Mouse (Mus musculus): Measurements from ENCODE around the gene Cwf19l2.
"Not testable (repeated sequence)": the region's sequence is repeated elsewhere in the genome, so short reads cannot be mapped to it uniquely, and the experiment has no call there.

The Cwf19l2 gene

GRCm38 (mm10) chr9:3403251-3404208, at the start of gene Cwf19l2:
Cwf19l2 (plus strand) TSS chr9:3403592.
- peak; percentile 67 to 74 for DNase-seq (ENCODE audit: low spot score in 2 of 2)

GRCm38 (mm10) chr9:3376323-3376722, 27.1 kb upstream of the Cwf19l2 start:
- DNase-seq (ENCODE audit: low spot score in 2 of 2), result not testable (repeated sequence)

- DNase-seq (ENCODE audit: low spot score in 2 of 2), result no peak
Observed at GRCm38 (mm10) chr9:3404372-3404771, 980 bp downstream of the Cwf19l2 start.

- DNase-seq (ENCODE audit: low spot score in 2 of 2), result not testable (repeated sequence)
Observed at GRCm38 (mm10) chr9:3439555-3440300, 36.3 kb downstream of the Cwf19l2 start.

GRCm38 (mm10) chr9:3471897-3472296, 68.5 kb downstream of the Cwf19l2 start:
- DNase-seq (ENCODE audit: low spot score in 2 of 2), result no peak

GRCm38 (mm10) chr9:3518645-3519044, 115.3 kb downstream of the Cwf19l2 start:
- DNase-seq (ENCODE audit: low spot score in 2 of 2), result no peak

GRCm38 (mm10) chr9:3519178-3519577, 115.8 kb downstream of the Cwf19l2 start:
- no peak for DNase-seq (ENCODE audit: low spot score in 2 of 2)

GRCm38 (mm10) chr9:3521031-3521430, 117.6 kb downstream of the Cwf19l2 start:
- no peak for DNase-seq (ENCODE audit: low spot score in 2 of 2)

Measured in urinary bladder, postnatal 4 days (tissue).